Mouse (Mus musculus) MEL (cell line): Measurements from ENCODE around the gene Mcm3ap. TPM values are rescaled to one million over a fixed set of nuclear protein-coding genes. Genes with fewer than 3 reads are reported as not detected.

ENCODE experiments used
- polyA plus RNA-seq, 2 experiments: library from polyadenylated mRNA; stranded (reverse) in 1 of 2; unstranded in 1 of 2; fragments of >175 nt in 1 of 2; fragments of >200 nt in 1 of 2; gene quantifications; 2 replicates each; pipeline versions ENCODE4 v1.2.1 to v1.2.4; 2012; ENCODE audit warnings: low replicate concordance in 2 of 2, low read depth in 1 of 2; ENCODE audit not compliant: insufficient read length in 2 of 2, insufficient read depth in 1 of 2, missing spikeins in 1 of 2
- total RNA-seq: library from RNA; depleted of rRNA; stranded (reverse); fragments of 300-350 nt; gene quantifications from 2 replicates; pipeline ENCODE4 v1.2.3, GENCODE M21; 2012; rRNA removed

The Mcm3ap gene
- total and polyA plus RNA-seq, 3 experiments, result 39.6 to 57.0 TPM; not detected in 1

Other genes with a start within 250 kb of the Mcm3ap start
- 6.7 and 6.8 TPM in 2 replicates for gene Prmt2, start 231.1 kb upstream of the Mcm3ap start, total RNA-seq
- 10 to 100 TPM in 1 of 2 experiments, not detected in 1; 12.6 TPM for gene Prmt2, start 231.1 kb upstream of the Mcm3ap start, polyA plus RNA-seq
- gene S100b, start 215.1 kb upstream of the Mcm3ap start, total RNA-seq, result not detected in 2 replicates
- gene S100b, start 215.1 kb upstream of the Mcm3ap start, polyA plus RNA-seq, result not detected
- gene Dip2a, start 123.6 kb upstream of the Mcm3ap start, total RNA-seq, result 2.6 and 2.8 TPM in 2 replicates
- 1 to 10 TPM in 1 of 2 experiments, not detected in 1; 5.7 TPM for gene Dip2a, start 123.6 kb upstream of the Mcm3ap start, polyA plus RNA-seq
- not detected in 2 replicates for gene AC141477.1, start 28.5 kb upstream of the Mcm3ap start, total RNA-seq
- gene AC141477.1, start 28.5 kb upstream of the Mcm3ap start, polyA plus RNA-seq, result under 1 TPM in 1 of 2 experiments, not detected in 1; 0.70 TPM
- gene Pcnt, start 26.1 kb upstream of the Mcm3ap start, total RNA-seq, result 30.7 and 34.1 TPM in 2 replicates
- 10 to 100 TPM; 36.4 to 51.3 TPM for gene Pcnt, start 26.1 kb upstream of the Mcm3ap start, polyA plus RNA-seq
- gene 2610028H24Rik, start 19.8 kb upstream of the Mcm3ap start, total RNA-seq, result 0.13 and 0.15 TPM in 2 replicates
- under 1 TPM in 1 of 2 experiments, not detected in 1; 0.10 TPM for gene 2610028H24Rik, start 19.8 kb upstream of the Mcm3ap start, polyA plus RNA-seq
- 4.0 TPM in 2 replicates for gene Ybey, start 187 bp downstream of the Mcm3ap start, total RNA-seq
- gene Ybey, start 187 bp downstream of the Mcm3ap start, polyA plus RNA-seq, result 1 to 10 TPM in 1 of 2 experiments, not detected in 1; 2.6 TPM
- gene Lss, start 62.7 kb downstream of the Mcm3ap start, total RNA-seq, result 26.3 and 27.5 TPM in 2 replicates
- gene Lss, start 62.7 kb downstream of the Mcm3ap start, polyA plus RNA-seq, result 10 to 100 TPM; 27.5 to 28.3 TPM
- gene Spatc1l, start 93.3 kb downstream of the Mcm3ap start, total RNA-seq, result not detected in 2 replicates
- gene Spatc1l, start 93.3 kb downstream of the Mcm3ap start, polyA plus RNA-seq, result not detected
- gene Ftcd, start 106.7 kb downstream of the Mcm3ap start, total RNA-seq, result not detected in 2 replicates
- gene Ftcd, start 106.7 kb downstream of the Mcm3ap start, polyA plus RNA-seq, result not detected
- not detected in 2 replicates for gene Col6a2, start 154.7 kb downstream of the Mcm3ap start, total RNA-seq
- not detected for gene Col6a2, start 154.7 kb downstream of the Mcm3ap start, polyA plus RNA-seq